Mouse (Mus musculus) hindbrain, embryonic 16.5 days (tissue): ENCODE data around the gene Nipal1. TPM values are rescaled to one million over a fixed set of nuclear protein-coding genes. Genes with fewer than 3 reads are reported as not detected.

Experiments used
- ATAC-seq: fragments of 200-750 bp; cut with Nextera tagmentation; 2 replicates; pipeline ENCODE4 v1.8.0; 2017; ENCODE audit warnings: moderate TSS enrichment, moderate library complexity
- H3K27ac ChIP-seq: fragments of 300-500 bp; sonication (generic); 2 replicates; pipeline ENCODE4 v1.5.1; 2014; ENCODE audit warnings: low read depth, mild to moderate bottlenecking, control low read depth, low read length, moderate library complexity
- H3K27me3 ChIP-seq: fragments of 300-500 bp; sonication (generic); replicated peaks from 2 replicates; pipeline ENCODE4 v1.6.1; 2014; ENCODE audit warnings: low read length; ENCODE audit not compliant: control insufficient read depth, insufficient read depth
- H3K36me3 ChIP-seq: fragments of 300-500 bp; sonication (generic); 2 replicates; pipeline ENCODE4 v1.6.1; 2014; ENCODE audit warnings: mild to moderate bottlenecking, low read length, moderate library complexity, mixed read lengths; ENCODE audit not compliant: control insufficient read depth, insufficient read depth
- H3K4me1 ChIP-seq: fragments of 300-500 bp; sonication (generic); 2 replicates; pipeline ENCODE4 v1.6.1; 2014; ENCODE audit warnings: low read depth, low read length; ENCODE audit not compliant: control insufficient read depth, insufficient read depth
- H3K4me2 ChIP-seq: fragments of 300-500 bp; sonication (generic); 2 replicates; pipeline ENCODE4 v1.6.1; 2014; ENCODE audit warnings: mild to moderate bottlenecking, low read length, control low read depth, moderate library complexity
- H3K4me3 ChIP-seq: fragments of 300-500 bp; sonication (generic); 2 replicates; pipeline ENCODE4 v1.5.1; 2014; ENCODE audit warnings: mild to moderate bottlenecking, low read length, control low read depth, moderate library complexity
- H3K9ac ChIP-seq: fragments of 300-500 bp; sonication (generic); 2 replicates; pipeline ENCODE4 v1.6.1; 2014; ENCODE audit warnings: low read depth, mild to moderate bottlenecking, control low read depth, low read length, moderate library complexity
- H3K9me3 ChIP-seq: fragments of 300-500 bp; sonication (generic); 2 replicates; pipeline ENCODE4 v1.6.1; 2014; ENCODE audit warnings: mild to moderate bottlenecking, low read length, moderate library complexity; ENCODE audit not compliant: control insufficient read depth
- WGBS: fragments of 180-500 bp; shearing (Covaris S2); extraction: QIAGEN DNeasy Blood & Tissue Kit; methylation state at CpG from one replicate; pipeline ENCODE4 v1.1.7; 2014; 5-methylcytosine and 5-hydroxymethylcytosine counted together
- polyA plus RNA-seq: library from polyadenylated mRNA; unstranded; fragments of >200 nt; fragmentation: Nextera tagmentation; extraction: Ambion mirVana; gene quantifications from 2 replicates; pipeline ENCODE4 v1.2.1, GENCODE M21; 2015

The Nipal1 gene
- polyA plus RNA-seq, 1 experiment from 2014 or later: 1.9 TPM

- H3K4me1 ChIP-seq: no peaks in the 10 kb centered on the region
- no peak overlapping the region for H3K9ac ChIP-seq
- ATAC-seq: no peak
- WGBS: 52% methylated on average over 10 of the region's 10 CpGs
- no peak overlapping the region for H3K4me3 ChIP-seq
- no peak overlapping the region for H3K27ac ChIP-seq
- H3K27me3 ChIP-seq: no peaks in the 10 kb centered on the region
- H3K9me3 ChIP-seq: peaks cover 7% of the 10 kb centered on the region
- H3K36me3 ChIP-seq: no peaks in the 10 kb centered on the region
- H3K4me2 ChIP-seq: no peak overlapping the region; the same call in 1 of the 2 replicates
Measured at GRCm38 (mm10) chr5:72706095-72706494, 58.5 kb downstream of the Nipal1 start.

GRCm38 (mm10) chr5:72706722-72707121 lies 59.1 kb downstream of the Nipal1 start:
- Histone ChIP-seq H3K9ac (no peak overlapping the region), H3K27me3 (no peaks in the 10 kb centered on the region), H3K36me3 (no peaks in the 10 kb centered on the region), H3K27ac (no peak overlapping the region), H3K4me3 (no peak overlapping the region), H3K9me3 (peaks cover 7% of the 10 kb centered on the region), H3K4me2 (no peak overlapping the region), H3K4me1 (no peaks in the 10 kb centered on the region)
- 61% methylated on average over 10 of the region's 10 CpGs for WGBS
- no peak for ATAC-seq

- WGBS: 89% methylated on average over 13 of the region's 13 CpGs
- peaks cover 7% of the 10 kb centered on the region for H3K9me3 ChIP-seq
- H3K36me3 ChIP-seq: no peaks in the 10 kb centered on the region
Measured at GRCm38 (mm10) chr5:72709451-72709850, 61.9 kb downstream of the Nipal1 start.

GRCm38 (mm10) chr5:72709976-72710375 lies 62.4 kb downstream of the Nipal1 start:
- no peaks in the 10 kb centered on the region for H3K36me3 ChIP-seq
- no peaks in the 10 kb centered on the region for H3K27me3 ChIP-seq
- H3K4me1 ChIP-seq: no peaks in the 10 kb centered on the region
- ATAC-seq: no peak
- H3K9ac ChIP-seq: no peak overlapping the region
- H3K4me3 ChIP-seq: no peak overlapping the region
- H3K9me3 ChIP-seq: peaks cover 5% of the 10 kb centered on the region
- H3K27ac ChIP-seq: no peak overlapping the region
- 95% methylated on average over 9 of the region's 9 CpGs for WGBS
- H3K4me2 ChIP-seq: no peak overlapping the region

More at GRCm38 (mm10) chr5:72709451-72709850, 61.9 kb downstream of the Nipal1 start:
- ATAC-seq: no peak
- H3K9ac ChIP-seq: no peak overlapping the region
- no peaks in the 10 kb centered on the region for H3K4me1 ChIP-seq
- H3K27ac ChIP-seq: no peak overlapping the region
- no peak overlapping the region for H3K4me2 ChIP-seq
- H3K4me3 ChIP-seq: no peak overlapping the region
- H3K27me3 ChIP-seq: no peaks in the 10 kb centered on the region

GRCm38 (mm10) chr5:72710572-72711278 lies 63.1 kb downstream of the Nipal1 start:
- Histone ChIP-seq H3K9ac (no peak overlapping the region), H3K36me3 (no peaks in the 10 kb centered on the region), H3K4me1 (no peaks in the 10 kb centered on the region), H3K4me3 (no peak overlapping the region), H3K27me3 (no peaks in the 10 kb centered on the region), H3K27ac (no peak overlapping the region), H3K9me3 (no peaks in the 10 kb centered on the region), H3K4me2 (no peak overlapping the region)
- ATAC-seq: no peak
- WGBS: 29% methylated on average over 4 of the region's 4 CpGs

GRCm38 (mm10) chr5:72720587-72720986 lies 73.0 kb downstream of the Nipal1 start:
- H3K9me3 ChIP-seq: no peaks in the 10 kb centered on the region
- no peak for ATAC-seq

More at GRCm38 (mm10) chr5:72720587-72720986, 73.0 kb downstream of the Nipal1 start:
- Histone ChIP-seq H3K9ac (no peak overlapping the region), H3K36me3 (no peaks in the 10 kb centered on the region), H3K4me3 (no peak overlapping the region), H3K4me2 (no peak overlapping the region), H3K4me1 (no peaks in the 10 kb centered on the region), H3K27me3 (no peaks in the 10 kb centered on the region), H3K27ac (no peak overlapping the region)
- 65% methylated on average over 7 of the region's 7 CpGs for WGBS

Other genes starting within 250 kb of the Nipal1 start
- gene Corin, start 143.3 kb upstream of the Nipal1 start, polyA plus RNA-seq: 1.1 and 3.0 TPM in 2 replicates
- 9.3 and 11.6 TPM in 2 replicates for gene Nfxl1, start 88.1 kb upstream of the Nipal1 start, polyA plus RNA-seq
- 4.4 and 5.4 TPM in 2 replicates for gene Zar1, start 66.5 kb upstream of the Nipal1 start, polyA plus RNA-seq
- 8.3 and 8.4 TPM in 2 replicates for gene Gm5868, start 60.2 kb upstream of the Nipal1 start, polyA plus RNA-seq
- not detected in 2 replicates for gene Cnga1, start 3.5 kb upstream of the Nipal1 start, polyA plus RNA-seq
- gene Txk, start 105.0 kb downstream of the Nipal1 start, polyA plus RNA-seq: 0.22 and 0.23 TPM in 2 replicates
- gene Tec, start 220.7 kb downstream of the Nipal1 start, polyA plus RNA-seq: 8.4 and 9.8 TPM in 2 replicates